Mouse (Mus musculus): ENCODE results near the gene Gfra4. TPM values are rescaled to one million over a fixed set of nuclear protein-coding genes. Genes with fewer than 3 reads are reported as not detected.

The Gfra4 gene
- 1 to 10 TPM; 5.1 to 8.0 TPM for total RNA-seq (2021)
- long read RNA-seq, experiment 1, transcript Gfra4-207 (2 exons, 1,791 nt): major isoform, 5 of 13 reads
- long read RNA-seq, experiment 1, partial matches to known transcripts: 3 of 13 reads
- long read RNA-seq, experiment 1, other reads (novel, unspliced or antisense): 1 of 13 reads
- long read RNA-seq, experiment 2, transcript Gfra4-207 (2 exons, 1,791 nt): major isoform, 5 of 19 reads
- long read RNA-seq, experiment 2, partial matches to known transcripts: 7 of 19 reads
- long read RNA-seq, experiment 2, other reads (novel, unspliced or antisense): 6 of 19 reads

- intact Hi-C loops (cut with DNase I): no loop called here
- DNase-seq: no peak
Observed at GRCm38 (mm10) chr2:131042988-131043387, at the start of gene Gfra4. TSS of gene Gfra4 (minus strand) at chr2:131043088.

- peak; percentile 25 to 36 for DNase-seq
- intact Hi-C loops (cut with DNase I): loop anchor here (2.0 kb wide), 1 partner anchor 32 kb away; no protein-coding TSS in a partner anchor
Observed at GRCm38 (mm10) chr2:131090852-131091251, 48.0 kb upstream of the Gfra4 start.

DNA sequence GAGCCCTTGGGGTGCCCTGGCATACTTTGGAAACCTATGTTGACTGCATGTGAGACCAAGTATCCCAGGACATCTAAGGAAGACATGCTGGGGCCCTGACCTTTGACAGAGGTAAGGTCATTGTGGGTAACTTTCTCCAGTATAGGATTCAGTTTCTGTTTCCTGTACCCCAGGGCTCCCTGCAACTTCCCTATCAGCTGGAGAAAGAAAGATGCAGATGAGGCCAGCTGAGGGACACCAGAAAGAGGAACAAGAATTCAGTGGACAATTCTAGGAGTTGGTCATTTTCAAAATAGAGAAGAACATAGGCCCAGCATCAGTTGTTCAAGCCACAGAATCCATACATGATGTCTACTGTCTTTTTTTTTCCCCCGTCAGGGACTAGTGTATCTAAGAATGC, 46.7 kb upstream of the Gfra4 start:
- intact Hi-C loops (cut with DNase I): loop anchor here (2.0 kb wide), 1 partner anchor 31 kb away; no protein-coding TSS in a partner anchor
- DNase-seq: no peak

DNA sequence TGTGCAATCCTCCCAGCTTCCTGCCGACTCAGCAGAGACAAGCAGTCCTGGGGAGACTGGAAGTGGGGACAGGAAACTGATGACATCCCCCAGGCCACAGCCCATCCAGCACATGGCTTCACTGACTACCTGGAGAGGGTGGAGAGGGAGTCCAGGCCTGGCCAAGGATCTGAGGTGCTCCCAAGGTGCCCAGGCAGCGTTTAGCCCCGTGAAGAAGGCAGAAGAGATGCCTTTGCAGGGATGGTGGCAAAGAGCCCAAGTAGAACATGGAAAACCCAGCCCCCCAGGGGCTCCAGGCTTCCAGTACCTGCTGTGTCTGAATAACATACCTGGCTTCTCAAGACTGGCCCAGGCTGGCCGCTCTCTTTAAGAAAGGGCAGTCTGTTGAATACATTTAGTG, 45.7 kb upstream of the Gfra4 start:
- no peak for DNase-seq
- intact Hi-C loops (cut with DNase I): no loop called here

- intact Hi-C loops (cut with DNase I): no loop called here
- no peak for DNase-seq
Observed at GRCm38 (mm10) chr2:131086667-131087390, 43.9 kb upstream of the Gfra4 start, which contains the start of gene Siglec1. TSS of gene Siglec1 (minus strand) at chr2:131086765.

DNA sequence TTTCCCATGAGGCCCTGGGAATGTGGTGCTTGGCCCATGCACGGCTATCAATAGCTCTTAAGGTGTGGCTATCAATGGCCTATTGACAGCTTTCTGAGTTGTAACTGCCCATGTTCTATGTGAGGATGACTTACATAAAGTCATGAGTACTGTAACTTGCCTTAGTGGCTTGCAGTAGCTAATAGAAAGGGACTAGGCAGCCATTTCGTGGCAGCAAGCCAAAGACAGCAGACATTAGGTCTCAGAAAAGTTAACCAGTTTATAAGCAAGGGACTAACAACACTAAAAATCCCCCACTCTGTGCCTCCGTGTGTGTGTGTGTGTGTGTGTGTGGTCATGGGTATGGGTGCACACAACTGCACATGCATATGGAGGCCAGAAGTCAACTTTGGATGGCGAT, 41.3 kb upstream of the Gfra4 start:
- intact Hi-C loops (cut with DNase I): no loop called here

DNA sequence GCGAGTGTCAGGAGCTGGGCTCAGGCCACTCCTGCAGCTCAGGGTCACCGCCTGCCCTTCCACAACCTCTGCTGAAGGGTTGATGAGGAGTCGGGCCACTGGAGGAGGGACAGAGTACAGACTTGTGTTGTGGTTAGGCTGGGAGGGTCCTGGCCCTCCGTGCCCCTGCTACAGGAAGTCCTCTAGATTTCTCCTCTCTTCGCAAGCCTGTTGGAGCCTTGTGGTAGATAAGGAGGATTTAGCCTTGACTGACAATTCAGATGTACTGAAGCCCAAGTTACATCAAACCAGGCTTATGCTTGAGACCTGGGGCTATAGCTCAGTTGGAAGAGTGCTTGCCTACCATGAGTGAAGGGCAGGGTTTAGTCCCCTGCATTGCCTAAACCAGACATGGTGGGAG, 37.6 kb upstream of the Gfra4 start:
- intact Hi-C loops (cut with DNase I): no loop called here
- DNase-seq: no peak

More for the DNA sequence above, 41.3 kb upstream of the Gfra4 start:
- DNase-seq: no peak

DNA sequence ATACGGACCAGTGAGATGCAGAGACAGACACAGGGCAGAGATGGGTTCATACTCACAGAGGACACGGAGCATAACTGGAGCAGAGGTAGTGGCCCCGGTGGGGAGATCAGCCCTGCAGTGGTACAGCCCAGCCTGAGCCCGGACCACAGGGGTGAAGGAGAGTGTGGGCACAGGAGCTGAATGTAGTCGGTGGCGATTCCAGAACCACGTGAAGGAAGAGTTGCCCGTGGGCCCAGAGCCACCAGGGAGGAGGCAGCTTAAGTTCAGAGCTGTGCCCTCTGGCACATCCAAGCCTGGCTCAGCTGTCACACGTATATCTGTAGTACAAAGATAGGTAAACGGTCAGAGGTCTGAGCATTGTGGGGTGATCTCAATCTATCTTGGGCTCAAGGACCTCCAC, 29.6 kb upstream of the Gfra4 start:
- intact Hi-C loops (cut with DNase I): no loop called here
- no peak for DNase-seq

DNA sequence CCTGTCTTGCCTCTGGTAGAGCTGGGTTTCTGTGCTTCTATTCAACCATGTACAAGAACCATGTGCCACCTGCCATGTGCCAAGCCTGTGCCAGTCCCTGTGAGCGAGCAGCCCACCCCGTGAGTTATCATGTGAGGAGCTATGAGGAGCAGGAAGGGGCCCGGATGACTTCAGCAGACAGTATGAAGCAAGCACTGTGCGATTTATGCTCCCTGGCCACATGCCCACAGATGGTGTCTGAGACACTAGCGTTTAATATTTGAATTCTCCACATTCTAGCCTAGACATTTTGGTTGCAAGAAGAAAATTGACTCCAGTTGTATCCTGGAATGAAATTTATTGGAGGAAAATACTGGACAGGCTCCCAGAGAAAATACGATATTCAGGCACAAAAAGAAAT, 24.6 kb upstream of the Gfra4 start:
- intact Hi-C loops (cut with DNase I): no loop called here
- DNase-seq: no peak

DNA sequence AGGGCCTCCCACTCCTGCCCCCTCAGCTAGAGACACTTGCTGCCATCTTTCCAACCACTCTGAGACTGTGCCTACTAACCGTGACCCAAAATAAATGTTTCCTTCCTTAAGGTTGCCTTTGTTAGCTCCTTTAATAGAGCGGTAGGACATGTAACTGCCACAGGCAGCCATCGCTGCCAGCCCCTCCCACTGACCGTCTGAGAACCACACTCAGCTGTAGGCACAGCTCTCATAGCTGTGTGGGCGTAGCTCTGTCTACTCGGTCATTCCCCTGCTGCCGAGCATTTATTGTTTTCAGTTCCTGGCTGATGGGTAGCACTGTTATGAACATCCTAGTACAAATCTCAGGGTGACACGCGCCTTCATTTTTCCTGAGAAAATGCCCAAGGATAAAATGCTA, 23.5 kb upstream of the Gfra4 start:
- no peak for DNase-seq
- intact Hi-C loops (cut with DNase I): no loop called here

DNA sequence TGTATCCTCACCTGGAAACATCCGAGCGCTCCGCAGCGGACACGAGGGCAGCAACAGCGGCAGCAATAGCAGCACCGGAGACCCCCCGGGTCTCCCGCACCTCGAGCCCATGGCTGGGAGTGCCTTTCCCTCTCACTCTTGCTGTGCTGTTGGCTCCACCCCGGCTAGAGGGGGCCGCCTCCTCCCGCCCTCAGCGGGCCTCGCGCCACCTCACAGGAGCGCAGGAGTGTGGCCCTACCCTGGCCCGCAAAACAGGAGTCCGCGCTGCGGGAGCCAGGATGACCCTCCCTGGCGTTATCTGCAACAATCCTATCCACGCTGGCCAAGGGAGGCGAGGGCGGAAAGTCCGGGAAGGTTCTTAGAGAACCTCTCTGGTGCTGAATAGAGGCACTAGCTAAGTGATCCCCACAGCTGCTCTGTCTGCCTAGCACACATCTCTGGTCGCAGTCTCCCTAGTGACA, 20.5 kb upstream of the Gfra4 start, which contains the start of gene Adam33:
Adam33 (minus strand) TSS at position 411 of the 461 bp plus-strand sequence.
- intact Hi-C loops (cut with DNase I): no loop called here

GRCm38 (mm10) chr2:131061607-131062006, 18.7 kb upstream of the Gfra4 start:
- DNase-seq: no peak
- intact Hi-C loops (cut with DNase I): no loop called here

More for the DNA sequence above, 20.5 kb upstream of the Gfra4 start, which contains the start of gene Adam33:
- DNase-seq: peak; percentile 37 to 45

DNA sequence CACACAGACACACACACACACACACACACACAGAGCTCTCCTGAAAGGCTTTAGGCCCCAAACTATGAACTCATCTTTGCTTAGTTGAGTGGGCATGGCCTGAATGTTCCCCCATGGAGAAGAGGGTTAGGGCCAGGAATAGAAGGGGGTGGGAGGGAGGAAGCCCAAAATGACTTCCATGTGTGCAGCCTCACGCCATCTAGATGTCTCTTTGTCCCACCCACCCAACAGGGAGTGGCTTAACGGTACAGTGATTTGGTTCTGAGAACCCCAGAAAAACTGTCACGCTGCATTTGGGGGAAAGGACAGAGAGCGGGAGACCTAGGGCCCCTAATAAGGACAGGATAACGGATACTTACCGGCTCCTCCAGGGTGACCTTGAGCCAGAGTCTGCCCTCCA, 17.9 kb upstream of the Gfra4 start:
- intact Hi-C loops (cut with DNase I): no loop called here
- no peak for DNase-seq

GRCm38 (mm10) chr2:131059781-131060540, 17.1 kb upstream of the Gfra4 start:
- intact Hi-C loops (cut with DNase I): loop anchor here (2.0 to 10.0 kb wide), 2 partner anchors 31 to 355 kb away; no protein-coding TSS in a partner anchor
- DNase-seq: peak; percentile 47 to 60

GRCm38 (mm10) chr2:131059377-131059776, 16.5 kb upstream of the Gfra4 start:
- intact Hi-C loops (cut with DNase I): loop anchor here (2.0 to 10.0 kb wide), 2 partner anchors 31 to 355 kb away; no protein-coding TSS in a partner anchor
- DNase-seq: peak; percentile 73 to 87

DNA sequence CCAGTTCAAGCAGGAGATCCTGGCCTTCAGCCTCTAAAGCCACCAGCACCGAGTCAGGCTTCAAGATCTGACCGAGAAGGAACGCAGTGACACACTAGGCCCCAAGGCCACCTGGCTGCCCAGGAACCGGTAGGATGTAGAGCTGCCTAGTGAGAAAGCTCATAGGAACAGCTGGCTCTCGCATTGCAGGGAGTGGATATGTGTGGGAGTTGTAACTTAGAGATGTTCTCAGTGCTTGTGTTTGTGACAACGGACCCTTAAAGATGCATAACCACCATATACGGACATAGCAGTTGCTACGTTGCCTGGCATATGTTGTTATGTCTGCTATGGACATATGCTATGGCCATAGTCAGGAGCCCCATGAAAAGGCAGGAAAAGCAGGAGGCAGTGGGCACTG, 15.8 kb upstream of the Gfra4 start:
- intact Hi-C loops (cut with DNase I): loop anchor here (2.0 to 10.0 kb wide), 2 partner anchors 32 to 356 kb away; no protein-coding TSS in a partner anchor
- DNase-seq: no peak

DNA sequence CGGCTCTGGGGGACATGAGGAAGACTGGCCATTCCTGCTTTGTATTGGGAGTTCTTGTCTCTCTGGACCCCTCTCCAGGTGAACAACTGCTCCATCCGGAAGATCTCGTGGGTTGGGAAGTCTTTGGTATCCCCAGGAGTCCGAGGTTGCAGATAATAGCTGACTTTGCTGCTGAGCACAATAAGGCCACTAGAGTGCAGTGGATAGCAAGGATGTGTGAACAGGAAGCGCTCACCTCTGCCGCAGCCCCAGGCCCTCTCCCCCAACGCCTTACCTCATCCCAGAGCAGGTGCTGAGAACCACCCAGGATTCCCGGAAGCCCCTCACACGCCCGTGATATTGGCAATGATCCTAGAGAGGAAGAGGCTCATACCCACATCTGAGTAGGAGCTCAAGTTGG, 13.3 kb upstream of the Gfra4 start:
- DNase-seq: peak in 1 of 2 experiments; percentile 45
- intact Hi-C loops (cut with DNase I): loop anchor here (10.0 kb wide), 1 partner anchor 359 kb away; no protein-coding TSS in a partner anchor

DNA sequence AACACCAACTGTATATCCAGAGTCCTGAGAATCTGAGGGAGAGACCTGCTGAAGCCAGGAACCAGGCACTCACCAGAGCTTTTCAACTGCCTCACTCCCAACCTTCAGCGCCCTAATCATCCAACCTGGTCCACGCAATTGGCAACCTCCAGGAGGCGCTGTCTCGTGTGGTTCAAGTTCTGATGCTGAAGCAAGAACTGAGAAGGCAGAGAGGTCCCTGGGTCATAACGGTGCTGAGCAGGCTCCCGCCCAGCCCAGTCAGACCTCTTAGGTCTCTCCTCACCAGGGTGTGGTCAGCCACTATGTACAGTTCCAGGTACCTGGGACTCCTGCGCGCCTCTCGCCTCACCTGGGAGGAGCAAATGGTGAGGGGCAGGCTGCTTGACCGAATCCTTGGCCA, 12.7 kb upstream of the Gfra4 start:
- intact Hi-C loops (cut with DNase I): loop anchor here (10.0 kb wide), 1 partner anchor 359 kb away; no protein-coding TSS in a partner anchor
- DNase-seq: peak; percentile 63 to 76

DNA sequence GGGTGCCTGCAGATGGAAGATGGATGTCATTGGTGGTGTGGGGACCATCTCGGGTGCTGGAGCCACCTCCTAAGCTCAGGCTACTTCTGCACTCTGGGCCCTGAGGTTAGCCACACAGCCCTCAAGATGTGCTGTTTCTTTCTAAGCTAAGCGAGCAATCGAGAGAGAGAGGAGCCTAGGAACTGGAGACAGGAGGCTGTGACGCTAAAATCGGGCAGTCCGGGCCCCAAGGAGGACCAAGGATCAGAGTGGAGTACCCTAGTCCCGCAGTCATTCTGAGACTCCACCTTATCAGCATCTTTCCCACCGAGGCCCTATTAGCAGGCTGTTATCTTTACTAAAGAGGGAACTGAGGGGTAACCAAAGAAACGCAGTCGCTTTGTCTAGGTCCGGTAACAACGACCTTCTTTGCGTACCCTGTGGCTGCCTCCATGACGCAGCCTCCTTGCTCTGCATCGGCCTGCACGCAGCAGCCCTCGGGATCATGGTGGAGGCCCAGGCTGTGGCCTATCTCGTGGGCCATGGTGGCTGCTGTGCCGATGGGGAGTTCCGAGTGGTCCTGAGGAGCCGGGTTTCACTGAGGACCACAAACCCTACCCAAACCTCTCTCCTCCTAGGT, 11.9 kb upstream of the Gfra4 start:
- no peak for DNase-seq
- intact Hi-C loops (cut with DNase I): loop anchor here (10.0 kb wide), 1 partner anchor 360 kb away; no protein-coding TSS in a partner anchor
